Mouse (Mus musculus): ENCODE results near the gene Lemd2. TPM values are rescaled to one million over a fixed set of nuclear protein-coding genes. Genes with fewer than 3 reads are reported as not detected.

Gene Lemd2
- polyA plus RNA-seq, 1 experiment = 190 TPM

DNA sequence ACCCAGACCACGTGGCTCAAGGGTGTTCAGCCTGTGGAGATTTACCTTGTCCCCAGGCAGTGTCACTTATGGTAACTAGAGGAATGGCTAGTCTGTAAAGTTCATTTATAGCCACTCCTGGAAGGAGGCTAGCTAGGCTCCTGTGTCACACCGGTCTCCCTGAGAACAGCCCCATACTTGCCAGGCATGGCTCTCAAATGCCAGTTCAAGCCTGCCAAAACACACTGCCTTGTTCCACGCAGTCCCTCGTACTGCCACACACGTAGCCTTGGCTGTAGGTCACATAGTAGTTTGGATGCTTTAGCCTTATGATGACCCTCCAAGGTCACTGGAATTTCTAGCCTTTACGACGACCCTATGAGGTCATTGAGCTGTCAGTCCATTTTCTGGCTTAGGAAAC is 45.1 kb downstream of the Lemd2 start:
- DNase-seq = no peak

DNA sequence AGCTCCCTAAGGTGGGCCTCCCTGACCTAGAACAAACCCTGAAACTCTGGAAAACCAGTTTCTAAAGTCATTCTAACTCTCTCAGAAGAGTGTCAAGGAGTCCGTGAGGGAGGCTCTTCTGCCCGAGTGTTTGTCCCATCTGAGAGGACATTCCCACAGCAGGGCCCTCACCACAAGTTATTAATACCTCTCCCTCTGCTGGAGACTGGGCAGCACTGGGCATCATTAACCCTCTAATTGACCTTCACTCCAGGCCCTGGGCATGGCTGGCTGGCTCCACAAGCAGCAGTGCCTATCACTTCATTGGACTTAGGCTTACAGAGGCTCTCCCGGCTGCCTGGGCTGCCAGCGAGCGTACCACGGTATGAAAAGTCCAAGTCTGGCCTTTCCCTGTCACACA is 45.8 kb downstream of the Lemd2 start:
- no peaks in the 10 kb centered on the region for H3K4me1 ChIP-seq (replicated peaks; ENCODE audit: control insufficient read depth, insufficient read depth, low read length)
- no peak overlapping the region for H3K4me3 ChIP-seq (ENCODE audit: control insufficient read depth, insufficient read depth, low read length)
- no peaks in the 10 kb centered on the region for H3K36me3 ChIP-seq (ENCODE audit: control insufficient read depth, insufficient read depth, low read length)
- DNase-seq = no peak
- no peaks in the 10 kb centered on the region for H3K27me3 ChIP-seq (ENCODE audit: control insufficient read depth, insufficient read depth, low read length)
- TF ChIP-seq POLR2A (IDR thresholded peaks at IDR 0.05; ENCODE audit: control insufficient read depth, extremely low read depth, insufficient read depth, low read length, poor library complexity) (no peak), CTCF (IDR thresholded peaks at IDR 0.05; ENCODE audit: borderline replicate concordance, control insufficient read depth, extremely low read depth, insufficient read depth, low read length, poor library complexity) (no peak)
- no peak overlapping the region for H3K27ac ChIP-seq (ENCODE audit: control insufficient read depth, insufficient read depth, low read length)
- 94% methylated on average over 6 of the region's 6 CpGs for WGBS

More for the DNA sequence above, 45.1 kb downstream of the Lemd2 start:
- no peaks in the 10 kb centered on the region for H3K4me1 ChIP-seq (replicated peaks; ENCODE audit: control insufficient read depth, insufficient read depth, low read length)
- H3K27ac ChIP-seq (ENCODE audit: control insufficient read depth, insufficient read depth, low read length) = no peak overlapping the region
- no peaks in the 10 kb centered on the region for H3K36me3 ChIP-seq (ENCODE audit: control insufficient read depth, insufficient read depth, low read length)
- WGBS = 92% methylated on average over 7 of the region's 7 CpGs
- no peaks in the 10 kb centered on the region for H3K27me3 ChIP-seq (ENCODE audit: control insufficient read depth, insufficient read depth, low read length)
- no peak overlapping the region for H3K4me3 ChIP-seq (ENCODE audit: control insufficient read depth, insufficient read depth, low read length)
- TF ChIP-seq CTCF (IDR thresholded peaks at IDR 0.05; ENCODE audit: borderline replicate concordance, control insufficient read depth, extremely low read depth, insufficient read depth, low read length, poor library complexity) = no peak
- no peak for TF ChIP-seq POLR2A (IDR thresholded peaks at IDR 0.05; ENCODE audit: control insufficient read depth, extremely low read depth, insufficient read depth, low read length, poor library complexity)

DNA sequence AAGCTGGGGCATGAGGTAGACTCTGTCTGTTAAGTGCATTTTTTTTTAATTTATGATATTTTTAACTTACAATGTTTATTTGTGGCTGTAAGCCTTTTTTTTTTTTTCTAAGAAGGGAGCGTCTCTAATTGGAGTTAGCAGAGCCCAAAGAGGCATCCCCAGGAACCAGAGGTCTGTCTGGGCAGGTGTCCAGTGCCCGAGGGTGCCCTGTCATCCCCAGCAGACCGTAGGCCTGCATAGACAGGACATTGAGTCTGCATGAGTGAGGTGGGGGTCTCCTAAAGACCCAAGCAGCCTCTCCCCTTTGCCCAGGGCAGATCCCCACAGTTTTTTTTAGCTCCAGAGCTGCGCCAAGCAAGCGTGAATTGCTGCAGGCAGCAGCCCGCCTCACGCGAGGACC is 48.5 kb downstream of the Lemd2 start:
- 90% methylated on average over 8 of the region's 8 CpGs for WGBS
- H3K27me3 ChIP-seq (ENCODE audit: control insufficient read depth, insufficient read depth, low read length) = no peaks in the 10 kb centered on the region
- no peaks in the 10 kb centered on the region for H3K4me1 ChIP-seq (replicated peaks; ENCODE audit: control insufficient read depth, insufficient read depth, low read length)
- no peaks in the 10 kb centered on the region for H3K36me3 ChIP-seq (ENCODE audit: control insufficient read depth, insufficient read depth, low read length)
- DNase-seq = no peak
- TF ChIP-seq POLR2A (IDR thresholded peaks at IDR 0.05; ENCODE audit: control insufficient read depth, extremely low read depth, insufficient read depth, low read length, poor library complexity) = no peak
- no peak for TF ChIP-seq CTCF (IDR thresholded peaks at IDR 0.05; ENCODE audit: borderline replicate concordance, control insufficient read depth, extremely low read depth, insufficient read depth, low read length, poor library complexity)
- no peak overlapping the region for H3K4me3 ChIP-seq (ENCODE audit: control insufficient read depth, insufficient read depth, low read length)
- no peak overlapping the region for H3K27ac ChIP-seq (ENCODE audit: control insufficient read depth, insufficient read depth, low read length)

DNA sequence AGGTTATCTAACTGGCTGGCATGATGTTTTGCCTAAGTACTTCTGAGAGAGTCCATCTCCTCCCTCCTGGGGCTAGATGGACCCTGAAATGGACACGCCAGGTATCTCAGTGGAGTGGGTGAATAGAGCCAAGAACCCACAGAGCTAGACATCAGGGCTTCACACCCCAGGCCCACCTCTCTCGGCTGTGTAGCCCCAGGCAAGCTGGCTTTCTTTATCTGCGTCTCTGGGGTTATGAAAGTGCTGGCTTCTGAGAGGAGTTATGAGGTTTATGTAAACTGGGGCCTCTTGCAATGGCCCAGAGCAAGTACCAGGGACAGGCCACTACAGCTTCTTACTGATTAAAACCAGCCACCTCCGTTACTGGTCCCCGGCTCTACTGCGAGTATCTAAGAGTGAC is 49.4 kb downstream of the Lemd2 start:
- Histone ChIP-seq H3K36me3 (ENCODE audit: control insufficient read depth, insufficient read depth, low read length) (no peaks in the 10 kb centered on the region), H3K4me3 (ENCODE audit: control insufficient read depth, insufficient read depth, low read length) (no peak overlapping the region), H3K27me3 (ENCODE audit: control insufficient read depth, insufficient read depth, low read length) (no peaks in the 10 kb centered on the region), H3K27ac (ENCODE audit: control insufficient read depth, insufficient read depth, low read length) (no peak overlapping the region), H3K4me1 (replicated peaks; ENCODE audit: control insufficient read depth, insufficient read depth, low read length) (no peaks in the 10 kb centered on the region)
- 97% methylated on average over 6 of the region's 6 CpGs for WGBS
- no peak for TF ChIP-seq POLR2A (IDR thresholded peaks at IDR 0.05; ENCODE audit: control insufficient read depth, extremely low read depth, insufficient read depth, low read length, poor library complexity)
- TF ChIP-seq CTCF (IDR thresholded peaks at IDR 0.05; ENCODE audit: borderline replicate concordance, control insufficient read depth, extremely low read depth, insufficient read depth, low read length, poor library complexity) = no peak
- no peak for DNase-seq

DNA sequence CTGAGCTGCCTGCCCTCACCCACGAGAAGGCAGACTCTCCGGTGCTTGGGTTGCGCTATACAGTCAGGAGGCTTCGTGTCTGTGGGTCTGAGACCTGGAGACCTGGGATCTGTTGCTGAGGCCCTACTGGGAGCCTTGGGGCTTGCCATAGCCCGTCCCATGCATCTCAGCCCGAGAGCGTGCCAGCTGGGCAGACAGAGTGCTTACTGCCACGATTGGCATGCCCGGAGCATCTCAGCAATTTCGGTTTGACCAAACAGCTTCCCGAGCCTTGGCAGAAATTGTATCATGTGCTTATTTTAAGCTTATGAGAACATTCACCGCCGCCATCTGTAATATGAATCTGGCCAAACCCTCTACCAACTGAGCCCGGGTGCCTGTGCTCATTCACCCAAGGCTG is 50.0 kb downstream of the Lemd2 start:
- no peak overlapping the region for H3K4me3 ChIP-seq (ENCODE audit: control insufficient read depth, insufficient read depth, low read length)
- no peak overlapping the region for H3K27ac ChIP-seq (ENCODE audit: control insufficient read depth, insufficient read depth, low read length)
- H3K4me1 ChIP-seq (replicated peaks; ENCODE audit: control insufficient read depth, insufficient read depth, low read length) = no peaks in the 10 kb centered on the region
- no peaks in the 10 kb centered on the region for H3K36me3 ChIP-seq (ENCODE audit: control insufficient read depth, insufficient read depth, low read length)
- H3K27me3 ChIP-seq (ENCODE audit: control insufficient read depth, insufficient read depth, low read length) = no peaks in the 10 kb centered on the region
- 94% methylated on average over 14 of the region's 14 CpGs for WGBS
- TF ChIP-seq CTCF (IDR thresholded peaks at IDR 0.05; ENCODE audit: borderline replicate concordance, control insufficient read depth, extremely low read depth, insufficient read depth, low read length, poor library complexity) (no peak), POLR2A (IDR thresholded peaks at IDR 0.05; ENCODE audit: control insufficient read depth, extremely low read depth, insufficient read depth, low read length, poor library complexity) (no peak)
- no peak for DNase-seq

DNA sequence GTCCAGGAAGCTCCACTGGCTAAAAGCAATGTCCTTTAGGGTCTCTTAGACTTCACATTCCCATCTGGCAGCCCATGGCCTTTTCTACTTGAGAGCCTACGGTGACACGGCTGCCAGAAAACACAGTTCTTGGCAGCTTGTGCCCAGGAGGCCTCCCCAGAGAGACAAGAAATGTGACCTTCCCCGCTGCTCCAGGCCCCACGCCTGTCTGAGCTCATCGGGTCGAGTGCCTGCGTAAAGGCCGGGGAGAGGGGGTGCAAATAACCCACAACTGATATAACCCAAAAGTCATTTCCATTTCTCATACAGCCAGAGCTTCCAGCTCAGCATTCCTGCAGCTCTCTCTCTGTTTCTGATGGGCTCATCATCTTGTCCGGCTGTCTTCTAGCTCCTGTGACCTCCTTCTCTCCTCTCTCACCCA is 50.5 kb downstream of the Lemd2 start:
- no peak for DNase-seq
- TF ChIP-seq POLR2A (IDR thresholded peaks at IDR 0.05; ENCODE audit: control insufficient read depth, extremely low read depth, insufficient read depth, low read length, poor library complexity) = no peak
- no peak for TF ChIP-seq CTCF (IDR thresholded peaks at IDR 0.05; ENCODE audit: borderline replicate concordance, control insufficient read depth, extremely low read depth, insufficient read depth, low read length, poor library complexity)
- H3K4me1 ChIP-seq (replicated peaks; ENCODE audit: control insufficient read depth, insufficient read depth, low read length) = no peaks in the 10 kb centered on the region
- no peaks in the 10 kb centered on the region for H3K36me3 ChIP-seq (ENCODE audit: control insufficient read depth, insufficient read depth, low read length)
- WGBS = 91% methylated on average over 9 of the region's 9 CpGs
- no peaks in the 10 kb centered on the region for H3K27me3 ChIP-seq (ENCODE audit: control insufficient read depth, insufficient read depth, low read length)
- H3K4me3 ChIP-seq (ENCODE audit: control insufficient read depth, insufficient read depth, low read length) = no peak overlapping the region
- H3K27ac ChIP-seq (ENCODE audit: control insufficient read depth, insufficient read depth, low read length) = no peak overlapping the region

All from thymus, adult 2 months (tissue).